Mouse (Mus musculus) lung, adult 2 months (tissue): ENCODE results near the gene Tmem115.

Source experiments
- CTCF ChIP-seq: fragments of 200-500 bp; IDR thresholded peaks from 2 replicates; pipeline ENCODE4 v1.5.1; 2011; ENCODE audit warnings: mild to moderate bottlenecking, low read length, control low read depth; ENCODE audit not compliant: insufficient read depth
- POLR2A ChIP-seq: fragments of 200-500 bp; IDR thresholded peaks from 2 replicates; pipeline ENCODE4 v1.6.1; 2011; ENCODE audit warnings: low read depth, mild to moderate bottlenecking, control low read depth, low read length, borderline replicate concordance; ENCODE audit errors: extremely low read depth

DNA sequence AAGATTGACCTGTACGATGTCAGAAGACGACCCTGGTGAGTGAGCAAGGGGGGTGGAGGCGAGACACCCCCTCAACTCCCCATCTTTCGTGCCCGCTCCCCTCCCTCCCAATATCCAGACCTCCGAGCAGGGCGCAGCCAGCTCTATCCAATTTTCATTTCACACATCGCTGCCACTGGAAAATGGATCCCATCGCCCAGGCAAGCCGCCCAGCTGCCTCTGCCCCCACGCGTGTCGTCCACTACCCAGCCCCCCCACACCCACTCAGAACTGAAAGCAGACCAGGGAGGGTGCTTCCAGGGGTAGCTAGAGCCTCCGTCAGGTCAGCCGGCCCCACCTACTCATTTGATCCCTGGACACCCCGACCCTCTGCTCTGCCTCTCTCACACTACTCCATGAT lies 21.4 kb upstream of the Tmem115 start:
- TF ChIP-seq CTCF (no peak), POLR2A (no peak)
